Mouse (Mus musculus) kidney, adult 9 months (tissue): ENCODE measurements around the gene Sspo.
"Not testable (repeated sequence)": the region's sequence is repeated elsewhere in the genome, so short reads cannot be mapped to it uniquely, and the experiment has no call there.

Experiments
- DNase-seq: peaks from one replicate; pipeline ENCODE4 v3.0.0; 2022

Sspo gene

GRCm38 (mm10) chr6:48489741-48490140 lies 41.7 kb downstream of the Sspo start:
- no peak for DNase-seq

- no peak for DNase-seq
Observed at GRCm38 (mm10) chr6:48491361-48491760, 43.3 kb downstream of the Sspo start.

GRCm38 (mm10) chr6:48493136-48493730 lies 45.2 kb downstream of the Sspo start:
- DNase-seq = peak; percentile 78

GRCm38 (mm10) chr6:48497521-48497920 lies 49.5 kb downstream of the Sspo start:
- DNase-seq = peak; percentile 73

GRCm38 (mm10) chr6:48503847-48504240 lies 55.8 kb downstream of the Sspo start:
- DNase-seq = no peak

- peak; percentile 89 for DNase-seq
Observed at GRCm38 (mm10) chr6:48504241-48504854, 56.3 kb downstream of the Sspo start.

GRCm38 (mm10) chr6:48508087-48508486 lies 60.1 kb downstream of the Sspo start:
- DNase-seq = no peak

GRCm38 (mm10) chr6:48510426-48510825 lies 62.4 kb downstream of the Sspo start:
- no peak for DNase-seq

- no peak for DNase-seq
Observed at GRCm38 (mm10) chr6:48511861-48512260, 63.8 kb downstream of the Sspo start.

GRCm38 (mm10) chr6:48524882-48525281 lies 76.9 kb downstream of the Sspo start:
- DNase-seq = not testable (repeated sequence)

- no peak for DNase-seq
Observed at GRCm38 (mm10) chr6:48527901-48528300, 79.9 kb downstream of the Sspo start.

- no peak for DNase-seq
Observed at GRCm38 (mm10) chr6:48529261-48529660, 81.2 kb downstream of the Sspo start.

- no peak for DNase-seq
Observed at GRCm38 (mm10) chr6:48529871-48530440, 81.9 kb downstream of the Sspo start.

- no peak for DNase-seq
Observed at GRCm38 (mm10) chr6:48530862-48531261, 82.8 kb downstream of the Sspo start.

GRCm38 (mm10) chr6:48533475-48533874 lies 85.4 kb downstream of the Sspo start:
- DNase-seq = no peak

GRCm38 (mm10) chr6:48534913-48535312 lies 86.9 kb downstream of the Sspo start:
- DNase-seq = no peak

GRCm38 (mm10) chr6:48536091-48536490 lies 88.1 kb downstream of the Sspo start:
- DNase-seq = no peak

GRCm38 (mm10) chr6:48537105-48537954 lies 89.3 kb downstream of the Sspo start, which contains the start of gene Atp6v0e2:
Gene Atp6v0e2 (plus strand): TSS chr6:48537615.
- peak; percentile 83 for DNase-seq

- DNase-seq = peak; percentile 86
Observed at GRCm38 (mm10) chr6:48538841-48539737, 91.1 kb downstream of the Sspo start.

- no peak for DNase-seq
Observed at GRCm38 (mm10) chr6:48539860-48540259, 91.8 kb downstream of the Sspo start.

GRCm38 (mm10) chr6:48540721-48541120 lies 92.7 kb downstream of the Sspo start:
- no peak for DNase-seq
